Mouse (Mus musculus): ENCODE data around the gene Them7.

GRCm38 (mm10) chr2:105398636-105399084 is 174.5 kb downstream of the Them7 start:
- TF ChIP-seq POLR2A (IDR thresholded peaks at IDR 0.05; ENCODE audit: low read depth, low read length) (no peak), CTCF (IDR thresholded peaks at IDR 0.05; ENCODE audit: borderline replicate concordance, insufficient read depth, low read length) (no peak)

Data from embryonic fibroblast, embryonic 13.5 days (primary cell).